Mouse (Mus musculus) hindbrain, embryonic 11.5 days (tissue): Measurements from ENCODE around the gene Foxn3. TPM values are rescaled to one million over a fixed set of nuclear protein-coding genes. Genes with fewer than 3 reads are reported as not detected.

Experiments used
- ATAC-seq: fragments of 200-750 bp; cut with Nextera tagmentation; 2 replicates; pipeline ENCODE4 v1.8.0; 2017; ENCODE audit warnings: mild to moderate bottlenecking, moderate TSS enrichment, moderate library complexity; ENCODE audit not compliant: low FRiP score
- DNase-seq: peaks from one replicate; pipeline ENCODE4 v3.0.0-alpha.2; 2015; ENCODE audit warnings: low spot score
- H3K27ac ChIP-seq: fragments of 300-500 bp; sonication (generic); 2 replicates; pipeline ENCODE4 v1.5.1; 2014; ENCODE audit warnings: mild to moderate bottlenecking, low read depth, low read length
- H3K27me3 ChIP-seq: fragments of 300-500 bp; sonication (generic); 2 replicates; pipeline ENCODE4 v1.6.1; 2014; ENCODE audit warnings: mild to moderate bottlenecking, low read length, moderate library complexity, mixed read lengths; ENCODE audit not compliant: control insufficient read depth, insufficient read depth
- H3K36me3 ChIP-seq: fragments of 300-500 bp; sonication (generic); 2 replicates; pipeline ENCODE4 v1.6.1; 2014; ENCODE audit warnings: mild to moderate bottlenecking, low read length, moderate library complexity, mixed read lengths; ENCODE audit not compliant: control insufficient read depth, insufficient read depth
- H3K4me1 ChIP-seq: fragments of 300-500 bp; sonication (generic); replicated peaks from 2 replicates; pipeline ENCODE4 v1.6.1; 2014; ENCODE audit warnings: low read length, mixed read lengths; ENCODE audit not compliant: control insufficient read depth, insufficient read depth
- H3K4me2 ChIP-seq: fragments of 300-500 bp; sonication (generic); replicated peaks from 2 replicates; pipeline ENCODE4 v1.6.1; 2014; ENCODE audit warnings: mild to moderate bottlenecking, low read depth, low read length
- H3K4me3 ChIP-seq: fragments of 300-500 bp; sonication (generic); 2 replicates; pipeline ENCODE4 v1.5.1; 2014; ENCODE audit warnings: low read depth, low read length
- H3K9ac ChIP-seq: fragments of 300-500 bp; sonication (generic); 2 replicates; pipeline ENCODE4 v1.6.1; 2014; ENCODE audit warnings: low read depth, low read length
- H3K9me3 ChIP-seq: fragments of 300-500 bp; sonication (generic); 2 replicates; pipeline ENCODE4 v1.6.1; 2016; ENCODE audit warnings: low read length; ENCODE audit not compliant: control insufficient read depth
- WGBS: fragments of 180-500 bp; shearing (Covaris S2); extraction: QIAGEN DNeasy Blood & Tissue Kit; methylation state at CpG from one replicate; pipeline ENCODE4 v1.1.7; 2014; 5-methylcytosine and 5-hydroxymethylcytosine counted together
- polyA plus RNA-seq: library from polyadenylated mRNA; unstranded; fragments of >200 nt; fragmentation: Nextera tagmentation; extraction: Ambion mirVana; gene quantifications from 2 replicates; pipeline ENCODE4 v1.2.1, GENCODE M21; 2014

Foxn3 gene
- polyA plus RNA-seq, 1 experiment from 2014 or later, result 91.6 TPM

DNA sequence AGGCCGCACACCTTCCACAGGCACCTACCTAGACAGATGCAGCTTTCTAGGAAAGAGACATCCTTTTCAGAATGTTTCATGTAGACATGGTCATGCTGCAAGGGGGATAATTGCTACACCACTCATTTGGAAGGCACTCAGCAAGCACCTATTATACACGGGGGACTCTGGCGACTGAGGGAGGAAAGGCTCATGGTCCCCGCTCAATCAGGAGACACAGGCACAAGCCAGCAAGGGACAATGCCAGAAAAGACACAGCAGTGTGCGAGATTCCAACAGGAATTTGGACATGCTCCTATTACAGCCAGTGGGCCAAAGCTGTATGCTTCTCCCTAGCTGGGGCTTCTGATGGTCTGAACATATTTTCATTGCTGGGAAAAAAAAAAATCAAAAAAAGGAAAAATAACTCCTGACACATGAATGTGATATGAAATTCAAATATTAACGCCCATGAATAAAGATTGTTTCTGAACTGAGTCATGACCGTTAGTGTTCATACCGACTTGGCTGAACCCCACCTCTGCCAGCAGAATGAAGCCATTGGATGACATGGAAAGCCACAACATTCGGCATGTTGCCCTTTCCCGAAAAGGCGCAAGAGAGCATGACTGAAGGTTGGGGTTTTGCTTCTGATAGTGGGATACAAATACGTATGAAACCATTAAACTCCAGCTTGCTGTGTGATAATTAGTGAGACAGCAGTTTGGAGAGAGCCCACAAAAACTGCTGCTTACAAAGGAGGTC, 299.6 kb downstream of the Foxn3 start:
- WGBS, result 91% methylated on average over 12 of the region's 12 CpGs
- ATAC-seq (no peak), DNase-seq (no peak)
- Histone ChIP-seq H3K27me3 (no peaks in the 10 kb centered on the region), H3K9ac (no peak overlapping the region), H3K4me3 (no peak overlapping the region), H3K27ac (no peak overlapping the region), H3K36me3 (no peaks in the 10 kb centered on the region), H3K4me2 (no peak overlapping the region), H3K9me3 (no peaks in the 10 kb centered on the region), H3K4me1 (no peaks in the 10 kb centered on the region)

GRCm38 (mm10) chr12:99262840-99263239, 300.5 kb downstream of the Foxn3 start:
- Histone ChIP-seq H3K36me3 (no peaks in the 10 kb centered on the region), H3K27ac (no peak overlapping the region), H3K4me1 (no peaks in the 10 kb centered on the region), H3K27me3 (no peaks in the 10 kb centered on the region), H3K4me2 (no peak overlapping the region), H3K9ac (no peak overlapping the region), H3K4me3 (no peak overlapping the region), H3K9me3 (no peaks in the 10 kb centered on the region)
- 89% methylated on average over 1 of the region's 1 CpGs for WGBS
- DNase-seq, result no peak
- ATAC-seq, result no peak

GRCm38 (mm10) chr12:99262066-99262599, 301.2 kb downstream of the Foxn3 start:
- H3K9me3 ChIP-seq, result no peaks in the 10 kb centered on the region
- no peak overlapping the region for H3K27ac ChIP-seq
- H3K4me2 ChIP-seq, result no peak overlapping the region
- H3K4me1 ChIP-seq, result no peaks in the 10 kb centered on the region
- no peaks in the 10 kb centered on the region for H3K36me3 ChIP-seq
- no peak overlapping the region for H3K4me3 ChIP-seq
- no peak overlapping the region for H3K9ac ChIP-seq
- H3K27me3 ChIP-seq, result no peaks in the 10 kb centered on the region
- ATAC-seq (no peak), DNase-seq (no peak)
- WGBS, result 91% methylated on average over 11 of the region's 11 CpGs

- Histone ChIP-seq H3K4me3 (no peak overlapping the region), H3K27me3 (no peaks in the 10 kb centered on the region), H3K27ac (no peak overlapping the region), H3K9ac (no peak overlapping the region), H3K4me2 (no peak overlapping the region), H3K36me3 (no peaks in the 10 kb centered on the region), H3K9me3 (no peaks in the 10 kb centered on the region), H3K4me1 (no peaks in the 10 kb centered on the region)
- ATAC-seq, result no peak
- no peak for DNase-seq
- WGBS, result 80% methylated on average over 10 of the region's 10 CpGs
These were observed 303.2 kb downstream of the Foxn3 start for GRCm38 (mm10) chr12:99260171-99260570.

DNA sequence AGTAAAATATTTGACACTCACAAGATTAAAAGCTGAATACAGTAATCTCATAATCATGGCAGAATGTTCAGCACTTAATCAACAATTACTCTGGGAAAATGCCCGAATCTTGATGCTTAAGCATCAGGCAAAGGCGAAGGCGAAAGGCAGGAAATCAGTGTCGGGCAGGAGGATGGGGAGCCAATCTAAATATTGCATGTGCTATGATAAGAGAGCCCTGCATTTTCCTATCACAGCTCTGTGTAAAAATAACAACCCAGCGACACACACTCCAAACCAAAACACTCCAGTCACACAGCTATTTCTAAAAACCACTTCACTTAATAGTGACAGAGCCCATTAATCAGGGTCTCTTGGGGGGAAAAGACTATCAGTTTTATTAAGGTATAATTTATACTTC, 305.8 kb downstream of the Foxn3 start:
- H3K36me3 ChIP-seq, result no peaks in the 10 kb centered on the region
- H3K27ac ChIP-seq, result no peak overlapping the region
- H3K4me2 ChIP-seq, result no peak overlapping the region
- ATAC-seq (no peak), DNase-seq (no peak)
- H3K4me1 ChIP-seq, result no peaks in the 10 kb centered on the region
- no peaks in the 10 kb centered on the region for H3K27me3 ChIP-seq
- H3K4me3 ChIP-seq, result no peak overlapping the region
- WGBS, result 94% methylated on average over 5 of the region's 5 CpGs
- H3K9ac ChIP-seq, result no peak overlapping the region
- H3K9me3 ChIP-seq, result no peaks in the 10 kb centered on the region

DNA sequence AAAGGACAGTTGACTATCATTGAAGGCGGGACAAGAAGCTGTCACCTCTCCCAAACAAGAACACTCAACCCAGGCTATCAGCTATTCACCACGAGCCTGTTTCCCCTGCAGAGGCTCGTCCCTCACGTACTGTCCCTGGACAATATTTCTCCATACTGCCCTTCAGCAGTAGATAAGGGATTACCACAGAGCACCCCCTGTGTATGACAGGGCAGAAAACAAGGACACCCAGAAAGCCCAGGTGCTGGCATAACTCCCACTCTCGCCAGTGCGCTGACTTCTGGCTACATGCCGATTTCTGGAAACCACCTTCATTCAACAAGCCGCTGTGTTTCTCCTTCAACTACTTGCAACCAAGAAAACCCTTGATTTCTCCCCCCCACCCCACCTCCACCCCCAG, 306.4 kb downstream of the Foxn3 start:
- Histone ChIP-seq H3K27me3 (no peaks in the 10 kb centered on the region), H3K36me3 (no peaks in the 10 kb centered on the region), H3K27ac (no peak overlapping the region), H3K9ac (no peak overlapping the region), H3K9me3 (no peaks in the 10 kb centered on the region), H3K4me2 (no peak overlapping the region), H3K4me3 (no peak overlapping the region), H3K4me1 (no peaks in the 10 kb centered on the region)
- no peak for DNase-seq
- no peak for ATAC-seq
- 92% methylated on average over 8 of the region's 8 CpGs for WGBS

DNA sequence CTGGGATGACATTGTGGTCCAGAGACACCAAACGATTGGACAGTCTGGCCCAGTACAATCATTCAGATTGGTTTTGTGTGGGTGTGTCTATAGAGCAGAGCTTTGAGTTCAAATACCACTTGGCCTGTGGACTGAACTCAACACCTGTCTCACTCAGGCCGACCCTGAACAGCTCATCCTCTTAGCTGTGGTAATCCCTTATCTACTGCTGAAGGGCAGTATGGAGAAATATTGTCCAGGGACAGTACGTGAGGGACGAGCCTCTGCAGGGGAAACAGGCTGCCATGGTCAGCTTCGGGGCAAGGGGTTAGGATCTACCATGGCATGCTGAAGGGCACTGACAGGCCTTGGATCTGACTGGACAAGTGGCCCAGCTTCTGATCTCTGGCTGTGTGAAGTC, 306.9 kb downstream of the Foxn3 start:
- Histone ChIP-seq H3K4me3 (no peak overlapping the region), H3K9me3 (no peaks in the 10 kb centered on the region), H3K9ac (no peak overlapping the region), H3K4me2 (no peak overlapping the region), H3K36me3 (no peaks in the 10 kb centered on the region), H3K27me3 (no peaks in the 10 kb centered on the region), H3K4me1 (no peaks in the 10 kb centered on the region), H3K27ac (no peak overlapping the region)
- DNase-seq (no peak), ATAC-seq (no peak)
- WGBS, result 92% methylated on average over 5 of the region's 5 CpGs

DNA sequence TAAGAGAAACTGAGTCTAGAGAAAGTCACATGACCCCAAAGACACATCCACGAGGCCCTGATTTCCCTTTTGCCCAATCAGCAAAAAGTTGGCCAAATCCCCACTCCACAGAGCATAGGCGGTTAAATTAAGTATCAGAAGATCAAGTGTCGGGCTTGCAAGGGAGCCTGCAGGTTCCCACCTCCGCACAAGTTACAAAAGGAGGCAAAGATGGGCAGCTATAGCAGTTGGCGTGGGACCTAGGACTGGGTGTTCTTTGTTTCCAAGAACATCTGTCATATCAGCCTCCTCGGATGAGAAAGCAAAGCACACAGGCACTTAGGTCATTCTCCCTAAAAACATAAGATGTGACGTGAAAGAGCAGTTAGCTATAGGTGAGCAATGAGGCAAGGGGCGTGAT, 308.9 kb downstream of the Foxn3 start:
- DNase-seq, result no peak
- no peak for ATAC-seq
- Histone ChIP-seq H3K27me3 (no peaks in the 10 kb centered on the region), H3K27ac (no peak overlapping the region), H3K4me1 (no peaks in the 10 kb centered on the region), H3K9me3 (no peaks in the 10 kb centered on the region), H3K36me3 (no peaks in the 10 kb centered on the region), H3K9ac (no peak overlapping the region), H3K4me3 (no peak overlapping the region), H3K4me2 (no peak overlapping the region)
- WGBS, result 92% methylated on average over 8 of the region's 8 CpGs

- no peak overlapping the region for H3K4me2 ChIP-seq
- H3K27ac ChIP-seq, result no peak overlapping the region
- 79% methylated on average over 10 of the region's 10 CpGs for WGBS
- H3K4me1 ChIP-seq, result no peaks in the 10 kb centered on the region
- no peaks in the 10 kb centered on the region for H3K27me3 ChIP-seq
- no peak for ATAC-seq
- H3K36me3 ChIP-seq, result no peaks in the 10 kb centered on the region
- DNase-seq, result no peak
- no peak overlapping the region for H3K9ac ChIP-seq
- no peaks in the 10 kb centered on the region for H3K9me3 ChIP-seq
- H3K4me3 ChIP-seq, result no peak overlapping the region
These were observed 309.8 kb downstream of the Foxn3 start for GRCm38 (mm10) chr12:99253562-99253961.
